Mouse (Mus musculus): ENCODE data around the gene Nxph3.

Gene Nxph3

DNA sequence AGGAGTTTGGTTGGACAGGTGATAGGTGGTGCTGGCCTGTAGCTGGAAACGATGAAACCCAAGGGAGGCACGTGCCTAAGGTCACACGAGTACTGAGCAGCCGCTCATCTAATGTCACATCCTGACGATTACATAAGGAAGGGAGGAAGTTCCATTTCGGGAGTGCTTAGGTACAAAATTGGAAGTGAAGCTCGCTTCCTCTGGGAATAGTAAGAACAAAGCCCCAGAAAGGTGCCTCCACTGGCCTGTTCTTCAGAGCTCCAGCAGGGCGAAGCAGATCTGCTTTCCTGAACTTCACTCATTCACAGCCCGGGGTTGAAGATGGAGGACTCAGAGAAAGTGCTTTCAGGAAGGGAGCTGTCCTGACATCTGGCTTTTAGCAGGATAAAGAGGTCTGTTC lies 20.4 kb downstream of the Nxph3 start:
- DNase-seq (ENCODE audit: low spot score in 2 of 2): no peak

DNA sequence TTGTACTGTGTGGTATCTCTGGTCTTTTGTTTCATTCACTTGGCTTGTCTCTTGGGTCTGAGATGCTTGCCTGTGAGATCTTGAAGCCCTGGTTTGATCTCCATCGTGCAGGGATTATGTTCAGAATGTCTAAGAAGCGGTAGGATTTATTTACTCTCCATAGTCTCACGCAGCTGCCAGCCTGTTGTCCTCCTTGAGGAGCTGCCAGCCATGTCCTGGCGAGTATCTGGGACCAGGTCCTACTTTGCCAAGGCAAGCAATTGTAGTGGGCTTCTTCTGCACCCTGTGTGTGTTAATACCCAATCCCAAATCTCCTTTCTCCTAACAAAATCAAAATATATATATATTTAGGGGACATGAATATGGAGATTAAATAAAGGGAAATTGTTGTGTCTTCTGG lies 21.4 kb downstream of the Nxph3 start:
- DNase-seq (ENCODE audit: low spot score in 2 of 2): no peak

DNA sequence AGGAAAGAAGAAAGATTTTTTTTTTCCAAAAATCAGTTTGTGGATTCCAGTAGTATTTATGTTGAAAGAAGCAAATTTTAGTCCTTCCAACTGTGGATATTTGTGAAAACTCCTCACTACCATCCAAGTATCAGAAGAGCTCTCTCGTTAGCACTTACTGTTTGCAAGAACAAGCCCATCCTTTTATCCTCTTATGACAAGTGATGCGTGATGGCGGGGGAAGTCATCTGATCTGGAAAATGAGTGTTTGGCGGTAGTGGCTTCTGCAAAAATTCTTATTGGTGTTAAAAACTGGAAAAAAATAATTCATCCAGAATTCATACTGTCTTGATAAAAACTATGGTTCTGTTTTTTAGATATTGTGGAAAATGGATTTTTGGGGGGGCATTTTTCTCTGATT lies 22.1 kb downstream of the Nxph3 start:
- no peak for DNase-seq (ENCODE audit: low spot score in 2 of 2)

DNA sequence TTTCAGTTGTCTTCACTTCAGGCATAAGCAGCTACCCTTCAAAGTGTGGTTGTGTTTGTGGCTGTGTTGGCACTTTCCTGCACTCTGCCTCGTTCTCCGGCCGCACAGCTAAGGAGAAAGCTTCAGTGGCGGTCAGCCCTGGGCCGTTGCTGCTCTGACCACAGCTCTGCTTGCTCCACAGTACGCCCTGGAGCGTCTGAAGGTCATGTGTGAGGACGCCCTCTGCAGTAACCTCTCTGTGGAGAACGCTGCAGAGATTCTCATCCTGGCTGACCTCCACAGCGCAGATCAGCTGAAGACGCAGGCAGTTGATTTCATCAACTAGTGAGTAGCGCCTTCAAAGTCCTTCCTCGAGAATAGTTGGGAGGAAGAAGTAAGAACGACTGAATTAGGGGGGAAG lies 24.3 kb downstream of the Nxph3 start:
- DNase-seq (ENCODE audit: low spot score in 2 of 2): no peak

DNA sequence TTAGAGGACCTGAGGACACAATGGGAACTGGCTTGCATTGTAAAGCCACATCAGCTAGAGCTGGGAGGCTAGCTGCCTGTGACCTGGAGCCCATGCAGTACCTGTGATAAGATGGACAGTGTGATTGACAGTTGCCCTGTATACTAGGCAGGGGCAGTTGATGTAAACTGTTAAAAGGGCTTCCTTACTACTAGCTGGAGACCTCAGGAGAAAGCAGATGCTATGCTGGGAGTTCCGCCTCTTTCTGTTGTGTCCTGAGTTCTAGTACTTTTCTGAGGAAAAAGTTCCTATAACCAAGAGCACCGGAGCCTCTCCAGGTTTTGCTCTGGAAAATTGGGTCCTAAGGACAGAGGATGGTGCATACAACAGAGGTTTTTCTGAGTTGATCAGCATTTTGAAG lies 27.1 kb downstream of the Nxph3 start:
- no peak for DNase-seq (ENCODE audit: low spot score in 2 of 2)

DNA sequence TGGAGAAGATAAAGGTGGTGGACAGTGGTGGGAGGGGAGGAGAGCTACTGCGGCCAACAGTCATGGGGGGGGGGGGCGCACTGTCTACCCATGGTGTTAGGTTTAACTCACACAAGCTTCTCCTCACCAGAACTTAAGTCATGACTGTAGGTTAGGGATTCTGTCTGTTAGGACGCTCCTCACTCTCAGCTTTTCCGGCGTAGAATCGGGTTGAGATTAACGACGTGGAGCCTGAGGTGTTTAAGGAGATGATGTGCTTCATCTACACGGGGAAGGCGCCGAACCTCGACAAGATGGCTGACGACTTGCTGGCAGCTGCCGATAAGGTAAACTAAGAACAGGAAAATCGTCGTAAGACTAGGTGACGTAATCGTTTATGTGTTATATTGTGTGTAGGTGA lies 28.7 kb downstream of the Nxph3 start:
- no peak for DNase-seq (ENCODE audit: low spot score in 2 of 2)

DNA sequence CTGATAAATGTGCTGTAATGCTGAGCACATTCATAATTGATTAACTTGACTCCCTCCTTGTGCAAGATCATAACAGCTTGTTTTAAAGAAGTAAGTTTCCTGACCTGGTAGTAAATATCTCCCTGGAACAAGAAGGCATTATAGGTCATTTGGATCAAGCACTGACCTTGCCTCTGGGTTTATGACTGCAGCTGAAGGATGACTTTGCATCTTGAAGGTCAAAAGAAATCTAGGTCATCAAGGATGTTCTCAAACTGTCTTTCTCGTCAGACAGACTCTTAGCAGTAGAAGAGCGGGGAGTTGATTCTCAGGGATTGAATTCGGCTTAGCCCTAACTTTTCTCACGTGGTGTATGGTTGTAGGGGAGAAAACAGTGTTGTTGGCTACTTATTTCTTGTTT lies 33.7 kb downstream of the Nxph3 start:
- DNase-seq (ENCODE audit: low spot score in 2 of 2): no peak

DNA sequence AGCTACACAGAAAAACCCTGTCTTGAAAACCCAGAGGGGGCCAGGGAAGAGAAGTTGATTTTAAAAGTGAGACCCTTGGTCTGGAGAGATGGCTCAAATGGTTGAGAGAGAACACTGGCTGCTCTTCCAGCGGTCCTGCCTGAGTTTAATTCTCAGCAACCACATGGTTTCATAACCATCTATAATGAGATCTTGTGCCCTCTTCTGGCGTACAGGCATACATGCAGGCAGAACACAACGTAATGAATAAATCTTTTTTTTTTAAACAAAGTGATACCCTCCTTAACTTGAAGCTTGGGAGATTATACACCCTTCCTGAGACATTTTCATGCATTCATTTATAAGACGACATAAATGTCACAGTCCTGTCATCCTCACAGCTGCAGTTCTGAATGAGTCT lies 34.9 kb downstream of the Nxph3 start:
- no peak for DNase-seq (ENCODE audit: low spot score in 2 of 2)

DNA sequence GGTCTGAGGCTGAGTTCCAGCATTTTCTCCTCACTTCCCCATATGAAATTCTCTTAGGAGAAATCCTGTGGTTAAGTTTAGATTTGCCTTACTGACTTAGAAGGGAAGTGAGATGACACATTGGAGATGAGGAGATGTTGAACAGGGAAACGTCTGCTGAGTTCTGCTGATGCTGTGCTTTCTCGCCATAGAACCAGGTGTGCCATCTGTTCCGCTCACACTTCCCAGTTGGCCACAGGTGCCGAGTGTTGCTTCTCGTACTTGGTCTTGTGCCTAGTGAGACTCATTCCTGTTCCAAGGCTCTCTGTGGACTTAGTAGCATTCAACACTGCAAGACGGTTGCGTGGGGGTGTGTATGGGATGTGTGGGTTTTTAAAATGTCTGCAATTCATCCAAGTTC lies 38.0 kb downstream of the Nxph3 start:
- peak; percentile 76 to 94 for DNase-seq (ENCODE audit: low spot score in 2 of 2)

DNA sequence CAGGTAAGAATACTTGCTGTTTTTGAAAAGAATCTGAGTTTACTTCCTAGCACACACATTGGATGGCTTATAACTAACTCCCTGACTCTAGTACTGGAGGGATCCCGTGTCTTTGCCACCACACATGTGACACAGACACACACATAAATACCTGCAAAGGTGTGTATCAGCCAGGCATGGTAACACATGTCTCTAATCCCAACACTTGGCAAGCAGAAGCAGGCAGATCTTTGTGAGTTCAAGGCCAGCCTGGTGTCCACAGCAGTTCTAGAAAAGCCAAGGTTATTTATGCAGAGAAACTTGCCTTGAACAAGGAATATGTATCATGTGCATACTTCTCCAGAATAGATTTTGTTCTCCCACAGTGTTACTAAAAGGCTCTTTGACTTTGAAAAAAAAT lies 40.9 kb downstream of the Nxph3 start:
- DNase-seq (ENCODE audit: low spot score in 2 of 2): no peak

DNA sequence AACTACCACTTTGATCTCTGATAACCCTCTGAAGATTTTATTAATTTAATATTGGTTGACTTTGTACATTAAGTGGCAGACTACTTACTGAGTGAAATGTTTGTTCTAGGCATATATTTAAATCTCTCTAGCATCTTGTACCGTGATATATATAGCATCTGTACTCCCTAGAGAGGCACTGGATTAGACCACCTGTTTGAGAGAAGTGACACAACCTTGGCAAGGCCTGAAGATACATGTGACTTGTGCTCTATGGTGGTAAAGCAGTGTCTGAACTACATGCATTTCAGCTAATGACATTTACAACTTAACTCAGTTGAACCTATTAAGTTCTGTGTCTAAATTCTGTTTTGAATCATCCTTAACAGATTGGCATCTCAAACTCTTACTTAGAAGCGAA lies 41.4 kb downstream of the Nxph3 start:
- no peak for DNase-seq (ENCODE audit: low spot score in 2 of 2)

DNA sequence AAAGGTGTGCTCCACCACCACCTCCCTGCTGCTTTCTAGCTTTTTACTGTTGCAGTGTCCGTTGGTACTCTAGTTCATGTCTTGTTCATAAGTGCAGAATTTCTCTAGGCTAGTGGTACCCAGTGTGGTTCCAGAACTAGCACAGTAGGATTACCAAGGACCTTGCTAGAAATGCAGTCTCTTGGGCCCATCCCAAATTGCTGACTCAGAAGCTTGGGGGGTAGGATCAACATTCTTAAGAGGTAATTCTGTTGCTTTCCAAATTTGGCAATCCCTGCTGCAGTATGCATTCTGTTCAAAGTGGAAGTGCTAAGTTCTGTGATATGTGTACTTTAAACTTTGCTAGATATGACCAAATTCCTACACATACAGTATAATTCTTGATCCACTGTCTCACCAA lies 46.6 kb downstream of the Nxph3 start:
- no peak for DNase-seq (ENCODE audit: low spot score in 2 of 2)

DNA sequence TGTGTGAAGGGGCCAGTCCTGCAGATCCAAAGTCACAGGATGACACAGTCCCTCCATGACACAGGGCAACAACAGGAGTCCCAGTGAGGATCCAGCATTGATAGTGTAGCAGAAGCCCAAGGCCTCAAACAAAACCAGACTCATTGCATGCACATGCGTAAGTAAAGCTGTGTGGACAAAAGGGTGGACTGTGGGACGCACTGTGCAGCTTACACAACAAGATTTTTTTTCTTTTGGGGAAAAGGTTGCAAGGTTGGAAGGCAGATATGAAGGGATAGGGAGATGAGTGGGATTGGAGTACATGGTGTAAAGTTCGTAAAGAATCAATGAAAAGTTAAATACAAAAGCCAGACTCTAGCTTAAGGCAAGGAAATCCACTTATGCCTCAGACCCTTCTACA lies 52.2 kb downstream of the Nxph3 start:
- no peak for DNase-seq (ENCODE audit: low spot score in 2 of 2)

DNA sequence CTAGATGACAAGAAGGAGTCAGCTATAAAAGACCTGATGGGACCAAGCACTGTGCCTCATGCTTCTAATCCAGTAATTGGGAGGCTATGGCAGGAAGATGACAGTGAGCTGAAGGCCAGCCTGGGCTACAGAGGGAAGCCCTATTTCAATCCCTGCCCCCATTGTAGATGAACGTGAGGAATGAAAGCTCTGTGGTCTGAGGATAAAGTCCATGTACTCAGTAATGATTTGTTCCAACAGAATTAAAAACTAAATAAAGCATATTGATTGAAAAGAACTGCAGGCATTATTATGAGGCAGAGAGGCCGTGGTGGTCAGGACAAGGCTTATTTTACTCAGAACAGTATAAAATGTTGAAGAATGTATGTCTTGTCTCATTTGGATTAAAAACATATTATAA lies 53.5 kb downstream of the Nxph3 start:
- no peak for DNase-seq (ENCODE audit: low spot score in 2 of 2)
